Mouse (Mus musculus): ENCODE results near the gene Cldn12.

GRCm38 (mm10) chr5:5504456-5504855, 10.3 kb downstream of the Cldn12 start:
- TF ChIP-seq CTCF (IDR thresholded peaks at IDR 0.05; ENCODE audit: low read depth, low read length) (no peak), POLR2A (IDR thresholded peaks at IDR 0.05; ENCODE audit: borderline replicate concordance, low read depth, low read length) (no peak)

All from bone marrow macrophage, adult 2 months (primary cell).